Mouse (Mus musculus) hindbrain, embryonic 16.5 days (tissue): ENCODE measurements around the gene Srgap2. TPM values are rescaled to one million over a fixed set of nuclear protein-coding genes. Genes with fewer than 3 reads are reported as not detected.

Experiments
- microRNA-seq: library from miRNA; unstranded; fragments of <30 nt; microRNA quantifications from one replicate; pipeline ENCODE4, GENCODE M21; 2017
- polyA plus RNA-seq: library from polyadenylated mRNA; unstranded; fragments of >200 nt; fragmentation: Nextera tagmentation; extraction: Ambion mirVana; gene quantifications from 2 replicates; pipeline ENCODE4 v1.2.1, GENCODE M21; 2015

Gene Srgap2
- polyA plus RNA-seq, 1 experiment from 2014 or later = 24.6 TPM

Small RNA genes within 50 kb of the gene (microRNA-seq; reads per million reads assigned to microRNA genes)
- gene Gm24273 = not detected

Other genes starting within 250 kb of the Srgap2 start
- 0.76 and 1.3 TPM in 2 replicates for gene Ikbke, start 247.7 kb downstream of the Srgap2 start, polyA plus RNA-seq
- 1.1 and 1.6 TPM in 2 replicates for gene Fam72a, start 551 bp upstream of the Srgap2 start, polyA plus RNA-seq
- gene Avpr1b, start 71.9 kb upstream of the Srgap2 start, polyA plus RNA-seq = not detected in 2 replicates
- not detected in 2 replicates for gene Ctse, start 111.0 kb upstream of the Srgap2 start, polyA plus RNA-seq
- 1.1 and 1.2 TPM in 2 replicates for gene Rab7b, start 161.3 kb upstream of the Srgap2 start, polyA plus RNA-seq
- 0.15 and 0.18 TPM in 2 replicates for gene Slc26a9, start 216.7 kb upstream of the Srgap2 start, polyA plus RNA-seq